Mouse (Mus musculus): Measurements from ENCODE around the gene Akap12.

Gene Akap12

GRCm38 (mm10) chr10:4266041-4266930, at the start of gene Akap12:
Gene Akap12, plus strand, starts transcription at chr10:4266380.
- peak; percentile 67 for DNase-seq (ENCODE audit: low spot score)

- no peak for DNase-seq (ENCODE audit: low spot score)
These were observed 35.4 kb upstream of the Akap12 start for GRCm38 (mm10) chr10:4230563-4231359.

GRCm38 (mm10) chr10:4233102-4233501, 33.1 kb upstream of the Akap12 start:
- no peak for DNase-seq (ENCODE audit: low spot score)

- DNase-seq (ENCODE audit: low spot score), result no peak
These were observed 26.2 kb upstream of the Akap12 start for GRCm38 (mm10) chr10:4239794-4240574.

GRCm38 (mm10) chr10:4243591-4244300, 22.4 kb upstream of the Akap12 start:
- DNase-seq (ENCODE audit: low spot score), result no peak

GRCm38 (mm10) chr10:4245812-4246211, 20.4 kb upstream of the Akap12 start:
- DNase-seq (ENCODE audit: low spot score), result no peak

- no peak for DNase-seq (ENCODE audit: low spot score)
These were observed 19.8 kb upstream of the Akap12 start for GRCm38 (mm10) chr10:4246407-4246806.

GRCm38 (mm10) chr10:4249235-4249845, 16.8 kb upstream of the Akap12 start:
- DNase-seq (ENCODE audit: low spot score), result peak; percentile 63

GRCm38 (mm10) chr10:4250681-4251080, 15.5 kb upstream of the Akap12 start:
- no peak for DNase-seq (ENCODE audit: low spot score)

- DNase-seq (ENCODE audit: low spot score), result no peak
These were observed 12.6 kb upstream of the Akap12 start for GRCm38 (mm10) chr10:4253613-4254012.

- DNase-seq (ENCODE audit: low spot score), result no peak
These were observed 11.7 kb upstream of the Akap12 start for GRCm38 (mm10) chr10:4254459-4254858.

- DNase-seq (ENCODE audit: low spot score), result no peak
These were observed 5.3 kb upstream of the Akap12 start for GRCm38 (mm10) chr10:4260925-4261324.

- DNase-seq (ENCODE audit: low spot score), result no peak
These were observed 4.7 kb upstream of the Akap12 start for GRCm38 (mm10) chr10:4261359-4261952.

- peak; percentile 75 for DNase-seq (ENCODE audit: low spot score)
These were observed 539 bp upstream of the Akap12 start for GRCm38 (mm10) chr10:4265641-4266040.

- no peak for DNase-seq (ENCODE audit: low spot score)
These were observed 741 bp downstream of the Akap12 start for GRCm38 (mm10) chr10:4266931-4267310.

GRCm38 (mm10) chr10:4267481-4267880, 1.3 kb downstream of the Akap12 start:
- DNase-seq (ENCODE audit: low spot score), result no peak

GRCm38 (mm10) chr10:4268140-4268539, 2.0 kb downstream of the Akap12 start:
- DNase-seq (ENCODE audit: low spot score), result no peak

- DNase-seq (ENCODE audit: low spot score), result no peak
These were observed 9.4 kb downstream of the Akap12 start for GRCm38 (mm10) chr10:4275572-4275971.

- no peak for DNase-seq (ENCODE audit: low spot score)
These were observed 9.9 kb downstream of the Akap12 start for GRCm38 (mm10) chr10:4276081-4276480.

GRCm38 (mm10) chr10:4278041-4278440, 11.9 kb downstream of the Akap12 start:
- DNase-seq (ENCODE audit: low spot score), result no peak

GRCm38 (mm10) chr10:4282395-4282794, 16.2 kb downstream of the Akap12 start:
- DNase-seq (ENCODE audit: low spot score), result peak; percentile 51
